Mouse (Mus musculus) heart, postnatal 0 days (tissue): Measurements from ENCODE around the gene Arnt2.

Experiments
- CTCF ChIP-seq: IDR thresholded peaks from 2 replicates; pipeline ENCODE4 v1.5.1; 2016; ENCODE audit warnings: antibody characterized with exemption, control low read depth, low read depth
- EP300 ChIP-seq: IDR thresholded peaks from 2 replicates; pipeline ENCODE4 v1.6.1; 2016; ENCODE audit warnings: antibody characterized with exemption, low read depth

DNA sequence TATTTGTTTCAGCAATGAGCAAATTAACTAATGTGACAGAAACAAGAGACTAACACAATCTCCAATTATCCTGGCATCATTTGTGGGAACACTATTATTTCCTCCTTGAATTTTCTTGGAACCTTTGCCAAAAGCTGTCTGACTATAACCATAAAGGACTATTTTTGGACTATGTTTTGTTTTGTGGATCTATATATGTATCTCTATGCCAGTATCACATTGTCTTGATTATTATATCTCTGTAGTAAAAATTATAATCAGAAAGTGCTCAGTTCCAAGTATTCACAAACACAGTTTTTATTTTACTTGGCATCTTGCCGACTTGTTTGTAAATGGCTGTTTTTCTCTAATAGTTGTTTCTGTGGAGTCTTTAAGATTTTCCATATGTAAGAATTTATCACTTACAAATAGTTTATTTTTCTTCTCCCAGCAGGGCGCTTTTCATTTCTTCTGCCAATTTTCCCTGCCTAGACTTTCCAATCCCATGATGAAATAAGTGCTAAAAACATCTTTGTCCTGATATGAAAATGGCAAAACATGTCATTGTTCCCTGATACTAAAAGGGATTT is 32.5 kb upstream of the Arnt2 start:
- TF ChIP-seq CTCF = no peak
- TF ChIP-seq EP300 = no peak
